In genomic region chr4:54967721-54968120, GRCm38 (mm10) we compare ENCODE assay signal across 11 mouse cellular contexts. TPM values are rescaled to one million over a fixed set of nuclear protein-coding genes. Genes with fewer than 3 reads are reported as not detected.
DNase-seq lines count a peak whose midpoint lies in the region; ATAC-seq and TF ChIP-seq lines count a peak whose summit lies in the region.
"Had no signal": no experiment of that assay in that cellular context is flagged by ENCODE, and none has a peak within 500 bp of the region (broad histone marks: within the 10 kb centered on the region; RNA-seq: fewer than 3 reads in every experiment).

No protein-coding gene starts in this region.

- no peak overlapping the region for H3K4me3 ChIP-seq in heart, postnatal 0 days (ENCODE audit: low read depth, low read length)
- no peak overlapping the region for H3K4me3 ChIP-seq in lung, postnatal 0 days (ENCODE audit: low read depth, low read length)
- no peak overlapping the region for H3K4me3 ChIP-seq in midbrain, embryonic 11.5 days (ENCODE audit: low read depth, low read length)
- H3K4me3 ChIP-seq: lung, embryonic 15.5 days; stomach, embryonic 15.5 days had no signal

- peak overlapping the region; percentile 13; the same call in 1 of the 2 replicates for H3K4me2 ChIP-seq in heart, postnatal 0 days (ENCODE audit: low read depth, low read length)
- H3K4me2 ChIP-seq in lung, postnatal 0 days (replicated peaks; ENCODE audit: low read depth, low read length) = no peak overlapping the region
- H3K4me2 ChIP-seq in midbrain, embryonic 11.5 days = no peak overlapping the region
- H3K4me2 ChIP-seq: lung, embryonic 15.5 days; stomach, embryonic 15.5 days had no signal

- TF ChIP-seq EP300 in heart, postnatal 0 days (IDR thresholded peaks at IDR 0.05; ENCODE audit: low read depth) = no peak
- TF ChIP-seq EP300 in lung, postnatal 0 days (IDR thresholded peaks at IDR 0.05) = no peak; the same call in 1 of the 2 replicates

- TF ChIP-seq CTCF in heart, postnatal 0 days (IDR thresholded peaks at IDR 0.05; ENCODE audit: low read depth) = no peak
- TF ChIP-seq CTCF in lung, postnatal 0 days (IDR thresholded peaks at IDR 0.05) = no peak

- H3K27ac ChIP-seq in heart, postnatal 0 days (ENCODE audit: low read depth) = peak overlapping the region; percentile 35
- H3K27ac ChIP-seq in lung, postnatal 0 days (ENCODE audit: low read length) = no peak overlapping the region
- H3K27ac ChIP-seq in midbrain, embryonic 11.5 days (ENCODE audit: low read depth, low read length) = no peak overlapping the region
- H3K27ac ChIP-seq: lung, embryonic 15.5 days; stomach, embryonic 15.5 days had no signal

- no peaks in the 10 kb centered on the region for H3K27me3 ChIP-seq in heart, postnatal 0 days (ENCODE audit: control insufficient read depth, insufficient read depth, low read length)
- H3K27me3 ChIP-seq in lung, postnatal 0 days (replicated peaks; ENCODE audit: insufficient read depth, low read length) = no peaks in the 10 kb centered on the region
- H3K27me3 ChIP-seq in midbrain, embryonic 11.5 days (ENCODE audit: control insufficient read depth, insufficient read depth, low read length) = no peaks in the 10 kb centered on the region
- H3K27me3 ChIP-seq: lung, embryonic 15.5 days; stomach, embryonic 15.5 days had no signal

- peaks cover 49% of the 10 kb centered on the region for H3K4me1 ChIP-seq in heart, postnatal 0 days (ENCODE audit: control insufficient read depth, insufficient read depth)
- peaks cover 18% of the 10 kb centered on the region; the same call in 1 of the 2 replicates for H3K4me1 ChIP-seq in lung, postnatal 0 days (ENCODE audit: insufficient read depth, low read depth, low read length)
- H3K4me1 ChIP-seq in midbrain, embryonic 11.5 days (ENCODE audit: control insufficient read depth, insufficient read depth, low read length) = peaks cover 3% of the 10 kb centered on the region; the same call in 1 of the 2 replicates

- no peak overlapping the region for H3K9ac ChIP-seq in heart, postnatal 0 days (replicated peaks; ENCODE audit: low read depth, low read length)
- H3K9ac ChIP-seq in lung, postnatal 0 days (replicated peaks; ENCODE audit: low read depth) = no peak overlapping the region
- no peak overlapping the region for H3K9ac ChIP-seq in midbrain, embryonic 11.5 days (ENCODE audit: low read length)
- H3K9ac ChIP-seq: lung, embryonic 15.5 days; stomach, embryonic 15.5 days had no signal

- H3K36me3 ChIP-seq in heart, postnatal 0 days (replicated peaks; ENCODE audit: control insufficient read depth, insufficient read depth, low read length) = no peaks in the 10 kb centered on the region
- H3K36me3 ChIP-seq in lung, postnatal 0 days (ENCODE audit: insufficient read depth, low read length) = no peaks in the 10 kb centered on the region
- H3K36me3 ChIP-seq in midbrain, embryonic 11.5 days (ENCODE audit: control insufficient read depth, insufficient read depth, low read length) = peaks cover 4% of the 10 kb centered on the region; the same call in 1 of the 2 replicates
- H3K36me3 ChIP-seq: lung, embryonic 15.5 days; stomach, embryonic 15.5 days had no signal

- no peak for ATAC-seq in heart, postnatal 0 days (ENCODE audit: insufficient read depth, low read depth)
- ATAC-seq in lung, postnatal 0 days = no peak
- no peak for ATAC-seq in midbrain, embryonic 11.5 days (ENCODE audit: low FRiP score)

- H3K9me3 ChIP-seq in heart, postnatal 0 days (replicated peaks; ENCODE audit: control insufficient read depth, low read length) = no peaks in the 10 kb centered on the region
- H3K9me3 ChIP-seq in lung, postnatal 0 days (ENCODE audit: low read length) = no peaks in the 10 kb centered on the region
- H3K9me3 ChIP-seq in midbrain, embryonic 11.5 days (ENCODE audit: control insufficient read depth, low read length) = no peaks in the 10 kb centered on the region
- H3K9me3 ChIP-seq: lung, embryonic 15.5 days; stomach, embryonic 15.5 days had no signal

- peak; percentile 46 to 52 for DNase-seq in heart, adult 18-20 months
- no peak for DNase-seq in heart, adult 8-10 months (ENCODE audit: low spot score)
- DNase-seq in adrenal gland, adult 8-10 months = peak; percentile 91
- peak; percentile 10 for DNase-seq in heart, postnatal 0 days (ENCODE audit: low spot score)
- DNase-seq in lung, postnatal 0 days (ENCODE audit: low spot score) = peak; percentile 25
- no peak for DNase-seq in midbrain, embryonic 11.5 days (ENCODE audit: low spot score, missing footprints)
- no peak for DNase-seq in frontal cortex, postnatal 25 days (ENCODE audit: low spot score in 2 of 2)
- DNase-seq in layer of hippocampus, postnatal 14 days (ENCODE audit: low spot score in 2 of 2) = no peak
- DNase-seq: gastrocnemius, postnatal 14 days had no signal

- WGBS in heart, postnatal 0 days = 28% methylated on average over 5 of the region's 5 CpGs
- 53% methylated on average over 5 of the region's 5 CpGs for WGBS in lung, postnatal 0 days
- 84% methylated on average over 5 of the region's 5 CpGs for WGBS in midbrain, embryonic 11.5 days

RNA-seq across cellular contexts. Expression of gene Zfp462, which starts 22.9 kb away (rescaled TPM):
- 1 to 10 TPM; 2.9 to 4.6 TPM for total RNA-seq in heart, adult 18-20 months (2021)
- total RNA-seq in heart, adult 8-10 months (2022) = 1 to 10 TPM; 4.4 to 7.8 (median 6.4) TPM
- total RNA-seq in adrenal gland, adult 8-10 months (2022) = 10 to 100 TPM; 43.7 to 73.9 (median 58.2) TPM
- 5.5 and 6.6 TPM in 2 replicates for total RNA-seq in heart, postnatal 0 days (2014; rRNA removed; ENCODE audit: low replicate concordance)
- polyA plus RNA-seq in heart, postnatal 0 days (2015; fragmentation: Nextera tagmentation; extraction: Ambion mirVana) = 1.0 and 1.1 TPM in 2 replicates
- polyA plus RNA-seq in lung, postnatal 0 days (2015; fragmentation: Nextera tagmentation; extraction: Ambion mirVana) = 1.5 and 1.8 TPM in 2 replicates
- polyA plus RNA-seq in midbrain, embryonic 11.5 days (2014; fragmentation: Nextera tagmentation; extraction: Ambion mirVana) = 18.7 and 20.2 TPM in 2 replicates
- 10 to 100 TPM; 56.0 to 57.6 TPM for total RNA-seq in layer of hippocampus, postnatal 14 days (2021)

Comparison
In these comparisons a context has a peak if more than half of its experiments do, and no peak if none do; other contexts are left out.
1. DNase-seq: peak in heart, adult 18-20 months (2 of 2), adrenal gland, adult 8-10 months (single experiment), heart, postnatal 0 days (single experiment) and lung, postnatal 0 days (single experiment); none in heart, adult 8-10 months (single experiment), midbrain, embryonic 11.5 days (single experiment), frontal cortex, postnatal 25 days (0 of 2) and layer of hippocampus, postnatal 14 days (0 of 2).